Mouse (Mus musculus) sigmoid colon, adult 10 weeks (tissue): ENCODE measurements around the gene Gusb. TPM values are rescaled to one million over a fixed set of nuclear protein-coding genes. Genes with fewer than 3 reads are reported as not detected.

Experiments
- polyA plus RNA-seq: library from polyadenylated mRNA; stranded (reverse); fragments of 350-450 nt; fragmentation: Illumina TruSeq; extraction: RNeasy Lipid Tissue Mini Kit (QIAGEN cat#74804); gene quantifications from one replicate; pipeline ENCODE4 v1.2.3, GENCODE M21; 2014; ENCODE audit warnings: low read depth, low replicate concordance

Gene Gusb
- 17.4 TPM for polyA plus RNA-seq

DNA sequence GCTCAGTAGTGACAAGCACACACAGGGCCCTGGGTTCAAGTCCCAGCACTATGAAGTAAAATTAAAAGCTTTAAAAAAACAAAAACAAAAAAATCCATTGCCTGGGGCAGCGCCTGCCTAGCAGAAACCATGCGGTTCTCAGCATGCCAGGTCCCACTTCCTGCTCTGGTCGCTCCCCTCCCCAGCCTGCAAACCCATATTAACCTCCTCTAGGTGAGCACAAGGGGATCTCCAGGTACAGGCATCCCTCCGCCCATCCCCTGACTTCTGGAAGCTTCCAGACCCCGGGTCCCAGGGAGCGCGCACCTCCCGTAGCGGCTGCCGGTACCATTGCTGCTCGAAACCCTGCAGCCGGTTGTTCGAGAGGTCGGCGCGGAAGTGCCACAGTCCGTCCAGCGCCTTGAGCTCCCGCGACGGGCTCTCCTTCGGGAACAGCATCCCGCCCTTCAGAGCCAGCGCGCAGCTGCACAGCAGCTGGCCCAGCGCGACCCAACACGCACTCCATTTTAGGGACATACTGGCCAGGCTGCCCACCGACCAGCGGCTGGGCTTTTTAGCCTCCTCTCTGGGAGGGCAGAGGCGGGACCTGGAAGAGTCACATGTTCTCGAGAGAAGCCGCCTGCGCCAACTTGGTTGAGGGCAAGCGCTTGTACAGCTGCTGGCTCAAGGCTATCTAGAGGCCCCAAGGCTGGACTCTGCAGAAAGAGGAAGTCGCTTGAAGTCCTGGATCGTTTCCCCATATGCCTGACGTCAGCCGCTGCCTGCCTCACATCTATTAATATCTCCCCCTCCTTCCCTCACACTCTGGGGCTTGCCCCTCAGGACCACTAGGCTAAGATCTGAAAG, at the start of gene Gusb:
Gusb (minus strand) TSS at position 749 of the 846 bp plus-strand sequence.

DNA sequence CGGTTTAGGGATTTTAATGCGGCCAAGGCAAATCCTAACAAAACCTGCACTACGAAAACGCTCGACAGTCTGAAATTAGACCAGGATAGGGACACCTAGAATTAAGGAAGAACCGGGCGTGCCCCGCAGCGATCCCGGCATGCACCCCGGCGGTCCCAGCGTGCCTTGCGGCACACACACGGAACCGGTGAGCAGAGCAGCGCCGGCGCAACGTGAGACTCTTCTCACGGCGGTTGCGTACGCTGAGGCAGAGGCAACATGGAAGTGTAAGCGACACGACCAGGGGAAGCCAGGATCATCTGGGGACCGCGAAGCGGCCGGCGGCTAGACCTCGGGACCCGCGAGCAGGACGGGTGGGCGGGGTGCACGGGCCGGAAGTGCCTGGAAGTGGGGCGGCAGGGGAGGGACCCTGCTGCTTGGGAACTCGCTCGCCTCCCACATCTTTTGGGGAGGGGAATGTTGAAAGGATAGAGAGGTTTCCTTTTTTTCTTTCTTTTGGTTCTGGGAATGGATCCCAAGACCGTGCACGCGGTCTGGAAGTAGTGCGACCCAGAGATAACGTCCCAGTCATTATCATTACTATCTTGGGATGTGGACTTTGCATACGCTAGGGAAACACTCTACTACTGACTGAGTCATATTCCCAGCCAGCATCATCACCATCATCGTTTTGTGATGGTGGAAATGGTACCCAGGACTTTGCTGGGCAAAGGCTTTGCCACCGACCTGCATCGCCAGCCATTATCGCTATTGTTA, 26.5 kb upstream of the Gusb start, which contains the start of the genes Asl and Crcp:
Asl (minus strand) TSS at position 106 of the 756 bp plus-strand sequence.
Crcp (plus strand) TSS at position 149 of the 756 bp plus-strand sequence.

DNA sequence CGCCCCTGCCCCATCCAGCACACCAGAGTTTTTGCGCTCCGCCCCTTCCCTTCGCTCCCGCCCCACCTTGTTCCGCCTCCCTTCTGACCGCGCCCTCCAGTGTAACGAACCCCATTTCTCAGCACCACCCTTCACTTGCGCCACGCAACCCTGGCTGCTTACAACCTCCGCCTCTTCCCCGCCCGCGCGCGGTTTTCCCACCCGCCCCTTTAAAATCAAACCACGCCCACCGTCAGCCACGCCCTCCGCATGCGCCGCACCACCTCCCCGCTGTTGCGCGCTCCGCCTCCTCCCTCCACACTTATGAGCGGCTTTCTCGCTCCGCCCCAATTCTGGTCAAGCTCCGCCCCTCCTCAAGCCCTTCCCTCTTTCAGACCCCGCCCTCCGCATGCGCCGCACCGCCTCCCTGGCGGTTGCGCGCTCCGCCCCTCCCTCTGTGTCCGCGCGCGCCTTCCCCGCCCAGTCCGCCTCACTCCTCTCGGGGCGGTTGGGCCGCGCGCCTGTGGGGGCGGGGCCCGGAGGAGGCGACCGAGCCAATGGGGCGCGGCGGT, 61.3 kb downstream of the Gusb start, which contains the start of gene Vkorc1l1:
Vkorc1l1 (plus strand) TSS at position 476 of the 551 bp plus-strand sequence.

Other genes with a start within 250 kb of the Gusb start
- 3.7 TPM for gene Psph, start 215.6 kb downstream of the Gusb start, polyA plus RNA-seq
- 1.6 TPM for gene Sumf2, start 156.1 kb downstream of the Gusb start, polyA plus RNA-seq
- gene Chchd2, start 115.6 kb downstream of the Gusb start, polyA plus RNA-seq = 446 TPM
- gene Zbed5, start 107.3 kb downstream of the Gusb start, polyA plus RNA-seq = 1.4 TPM
- 0.35 TPM for gene Phkg1, start 104.5 kb downstream of the Gusb start, polyA plus RNA-seq
- gene Nupr1l, start 94.5 kb downstream of the Gusb start, polyA plus RNA-seq = 2.0 TPM
- 76.9 TPM for gene Vkorc1l1, start 61.1 kb downstream of the Gusb start, polyA plus RNA-seq
- 1.8 TPM for gene Asl, start 26.2 kb upstream of the Gusb start, polyA plus RNA-seq
- gene Crcp, start 26.2 kb upstream of the Gusb start, polyA plus RNA-seq = 11.4 TPM
- 13.4 TPM for gene Tpst1, start 70.3 kb upstream of the Gusb start, polyA plus RNA-seq
- 1.8 TPM for gene Kctd7, start 141.8 kb upstream of the Gusb start, polyA plus RNA-seq
- 46.6 TPM for gene Rabgef1, start 168.7 kb upstream of the Gusb start, polyA plus RNA-seq
- gene Tmem248, start 214.0 kb upstream of the Gusb start, polyA plus RNA-seq = 39.8 TPM